Mouse (Mus musculus): ENCODE data around the gene Gga2. TPM values are rescaled to one million over a fixed set of nuclear protein-coding genes. Genes with fewer than 3 reads are reported as not detected.

The Gga2 gene
- polyA plus RNA-seq, 1 experiment from 2014 or later = 79.8 TPM

DNA sequence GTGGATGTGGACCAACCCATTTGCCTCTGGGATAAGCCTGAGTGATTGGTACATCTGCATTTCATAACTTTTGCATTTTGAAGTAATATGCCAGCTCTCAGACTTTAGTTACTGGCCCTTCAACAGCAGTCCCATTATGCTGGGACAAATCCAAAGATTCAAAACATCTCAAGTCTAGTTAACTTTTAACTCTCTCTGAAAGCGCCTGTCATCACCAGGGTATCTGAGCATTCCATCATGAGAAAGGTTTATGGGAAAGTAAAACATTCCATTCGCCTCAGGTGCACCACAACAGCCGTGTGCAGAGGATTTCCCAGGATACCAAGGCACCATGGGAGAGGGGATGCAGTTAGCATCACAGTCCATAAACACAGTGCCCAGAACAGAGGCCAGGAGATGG is 79.4 kb downstream of the Gga2 start:
- WGBS = 88% methylated on average over 3 of the region's 3 CpGs
- H3K9me3 ChIP-seq = no peaks in the 10 kb centered on the region
- no peak overlapping the region for H3K4me3 ChIP-seq
- H3K27ac ChIP-seq = no peak overlapping the region
- peaks cover 27% of the 10 kb centered on the region for H3K36me3 ChIP-seq
- DNase-seq (ENCODE audit: low spot score) = no peak
- no peaks in the 10 kb centered on the region for H3K27me3 ChIP-seq (ENCODE audit: insufficient read depth, poor library complexity, severe bottlenecking)
- H3K4me1 ChIP-seq (replicated peaks) = peaks cover 17% of the 10 kb centered on the region; the same call in 1 of the 2 replicates

DNA sequence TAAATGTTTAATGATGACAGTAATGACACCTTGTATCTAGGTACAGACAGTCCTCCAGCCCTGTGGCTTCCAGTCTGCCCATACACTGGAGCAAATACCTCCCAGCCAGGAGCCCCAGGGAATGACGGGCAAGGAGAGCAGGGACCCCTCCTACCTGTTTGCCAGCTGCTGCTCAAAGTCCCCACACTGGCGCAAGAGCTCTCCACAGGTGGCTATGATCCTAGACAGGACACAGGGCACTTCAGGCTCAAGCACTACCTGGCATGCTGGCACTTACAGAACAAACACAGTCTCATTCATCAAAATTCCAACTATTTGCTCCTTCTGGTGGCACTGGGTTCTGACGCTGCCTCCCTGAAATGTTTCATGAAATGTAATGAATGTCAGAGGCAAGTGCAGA is 80.0 kb downstream of the Gga2 start:
- H3K4me3 ChIP-seq = no peak overlapping the region
- H3K4me1 ChIP-seq (replicated peaks) = peaks cover 20% of the 10 kb centered on the region; the same call in 1 of the 2 replicates
- H3K36me3 ChIP-seq = peaks cover 29% of the 10 kb centered on the region
- WGBS = 82% methylated on average over 3 of the region's 3 CpGs
- DNase-seq (ENCODE audit: low spot score) = no peak
- no peaks in the 10 kb centered on the region for H3K9me3 ChIP-seq
- H3K27me3 ChIP-seq (ENCODE audit: insufficient read depth, poor library complexity, severe bottlenecking) = no peaks in the 10 kb centered on the region
- H3K27ac ChIP-seq = 0 out of 2 replicates have a peak overlapping the region, but pooled peaks have one; percentile 13

DNA sequence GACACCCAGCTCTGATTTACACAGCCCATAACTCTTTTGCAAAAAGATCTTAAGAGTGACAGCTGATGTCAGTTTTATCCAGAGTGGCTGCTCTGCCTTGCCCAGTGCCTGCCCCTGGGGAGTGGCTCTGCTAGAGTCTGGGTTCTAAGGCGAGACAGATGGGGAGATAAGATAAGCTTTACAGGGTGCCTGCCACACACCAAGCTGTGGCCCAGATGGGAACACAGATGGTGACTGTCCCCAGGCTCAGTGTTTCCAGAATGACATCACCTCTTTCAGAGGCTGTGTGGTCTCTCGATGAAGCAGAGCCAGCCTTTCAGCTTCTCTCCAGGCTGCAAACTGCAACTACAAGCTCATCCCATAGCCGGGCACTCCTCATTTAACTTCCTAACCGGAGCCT is 81.3 kb downstream of the Gga2 start:
- peaks cover 41% of the 10 kb centered on the region for H3K36me3 ChIP-seq
- H3K4me3 ChIP-seq = no peak overlapping the region
- H3K4me1 ChIP-seq (replicated peaks) = peaks cover 20% of the 10 kb centered on the region; the same call in 1 of the 2 replicates
- H3K27ac ChIP-seq = peak overlapping the region; percentile 67; the same call in 1 of the 2 replicates
- no peaks in the 10 kb centered on the region for H3K27me3 ChIP-seq (ENCODE audit: insufficient read depth, poor library complexity, severe bottlenecking)
- 48% methylated on average over 4 of the region's 4 CpGs for WGBS
- H3K9me3 ChIP-seq = no peaks in the 10 kb centered on the region
- peak; percentile 46 for DNase-seq (ENCODE audit: low spot score)

DNA sequence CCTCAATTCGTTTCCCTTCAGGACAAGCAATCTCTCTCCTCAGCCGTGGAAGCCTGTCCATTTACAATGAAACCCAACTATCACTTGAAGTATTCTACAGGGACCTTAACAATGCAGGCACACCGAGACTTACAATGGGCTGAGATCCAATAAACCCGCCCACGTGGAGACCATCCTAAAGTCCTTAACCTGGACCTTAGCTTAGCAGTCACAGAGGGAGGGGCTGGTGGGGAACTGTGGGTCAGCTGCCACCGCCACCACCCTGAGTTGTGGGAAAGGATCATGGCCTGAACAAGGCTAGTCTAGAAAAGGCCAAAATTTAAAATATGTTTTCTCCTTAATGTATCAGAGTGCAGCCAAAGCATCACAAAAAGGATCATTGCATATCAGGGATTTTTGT is 81.8 kb downstream of the Gga2 start:
- Histone ChIP-seq H3K36me3 (peaks cover 40% of the 10 kb centered on the region), H3K27ac (peak overlapping the region; percentile 67), H3K27me3 (ENCODE audit: insufficient read depth, poor library complexity, severe bottlenecking) (no peaks in the 10 kb centered on the region), H3K4me3 (no peak overlapping the region), H3K9me3 (no peaks in the 10 kb centered on the region), H3K4me1 (replicated peaks) (peaks cover 20% of the 10 kb centered on the region; the same call in 1 of the 2 replicates)
- WGBS = 67% methylated on average over 6 of the region's 6 CpGs
- no peak for DNase-seq (ENCODE audit: low spot score)

DNA sequence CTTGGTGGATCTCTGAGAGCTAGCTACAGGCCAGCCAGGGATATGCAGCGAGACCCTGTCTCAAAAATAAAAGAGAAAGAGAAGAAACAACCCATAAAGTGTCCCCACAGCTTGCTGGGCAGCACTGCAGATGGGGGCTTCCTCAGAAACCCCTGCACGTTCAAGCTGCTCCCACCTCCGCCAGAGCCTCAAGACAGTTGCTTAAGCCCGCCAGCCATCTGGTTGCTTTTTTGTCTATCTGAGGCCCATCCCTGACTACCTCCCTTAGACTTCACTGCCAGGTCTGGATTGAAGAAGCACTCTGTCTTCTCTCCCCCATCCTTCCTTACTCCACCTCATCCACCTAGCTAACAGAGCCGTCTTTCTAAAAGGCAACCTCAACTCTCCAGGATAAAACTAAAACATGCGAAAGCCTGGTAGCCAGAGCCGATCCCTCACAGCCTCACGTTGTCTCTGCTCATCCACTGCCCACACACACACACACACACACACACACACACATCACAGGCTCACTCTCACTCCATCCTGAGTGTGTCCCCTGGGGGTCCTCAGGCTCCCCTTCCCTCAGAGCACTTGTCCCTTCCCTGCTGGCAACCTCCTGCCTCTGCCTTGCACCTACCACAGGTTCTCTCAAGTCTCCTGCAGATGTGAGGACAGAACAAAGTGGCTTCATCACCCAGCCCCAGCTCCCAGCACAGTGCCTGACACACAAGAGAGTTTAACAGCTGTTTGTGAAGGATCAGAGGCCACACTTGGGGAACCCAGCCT is 82.7 kb downstream of the Gga2 start:
- H3K27ac ChIP-seq = peak overlapping the region; percentile 67
- H3K4me1 ChIP-seq (replicated peaks) = peaks cover 20% of the 10 kb centered on the region; the same call in 1 of the 2 replicates
- 81% methylated on average over 8 of the region's 8 CpGs for WGBS
- H3K27me3 ChIP-seq (ENCODE audit: insufficient read depth, poor library complexity, severe bottlenecking) = no peaks in the 10 kb centered on the region
- peaks cover 33% of the 10 kb centered on the region for H3K36me3 ChIP-seq
- DNase-seq (ENCODE audit: low spot score) = no peak
- no peaks in the 10 kb centered on the region for H3K9me3 ChIP-seq
- no peak overlapping the region for H3K4me3 ChIP-seq

DNA sequence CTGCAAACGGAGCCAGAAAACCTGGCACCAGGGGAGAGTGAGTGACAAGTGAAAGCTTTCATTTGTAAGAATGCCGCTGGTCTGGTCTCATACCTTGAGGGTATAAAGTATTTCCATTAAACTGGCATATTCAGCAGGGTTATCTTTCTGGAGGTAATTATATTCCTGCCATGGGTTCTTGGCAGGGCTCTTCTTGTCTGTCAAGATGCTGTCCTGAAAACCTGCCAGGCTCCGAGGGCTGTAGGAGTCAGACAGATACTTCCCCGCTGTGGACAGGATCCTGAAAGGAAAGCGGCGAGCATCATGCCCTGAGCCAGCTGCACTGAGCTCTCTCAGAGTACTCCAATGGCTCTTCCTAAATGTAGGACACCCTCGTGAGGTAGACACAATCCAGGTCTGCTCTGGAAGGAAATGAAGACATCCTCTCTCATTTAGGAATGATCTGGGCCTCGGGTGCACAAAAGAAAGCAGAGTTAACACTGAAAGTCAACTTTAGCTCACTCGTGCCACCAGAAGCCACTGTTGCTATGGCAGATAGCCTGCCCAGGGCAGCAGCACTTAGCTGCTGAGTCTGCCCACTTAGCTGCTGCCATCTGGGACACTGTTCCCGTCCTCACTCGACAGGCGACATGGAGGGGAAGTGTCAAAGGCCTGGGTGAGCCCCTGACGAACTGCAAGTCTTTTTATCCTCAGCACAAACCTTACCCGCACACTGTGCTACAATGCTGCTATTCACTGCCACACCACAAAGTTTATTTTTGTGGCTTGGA is 84.0 kb downstream of the Gga2 start:
- Histone ChIP-seq H3K4me3 (no peak overlapping the region), H3K4me1 (replicated peaks) (peaks cover 20% of the 10 kb centered on the region; the same call in 1 of the 2 replicates), H3K27ac (peak overlapping the region; percentile 67; the same call in 1 of the 2 replicates), H3K9me3 (no peaks in the 10 kb centered on the region), H3K36me3 (peaks cover 27% of the 10 kb centered on the region), H3K27me3 (ENCODE audit: insufficient read depth, poor library complexity, severe bottlenecking) (no peaks in the 10 kb centered on the region)
- DNase-seq (ENCODE audit: low spot score) = no peak
- WGBS = 75% methylated on average over 14 of the region's 14 CpGs

Other genes starting within 250 kb of the Gga2 start
- gene Scnn1b, start 156.2 kb downstream of the Gga2 start, polyA plus RNA-seq (2016; fragmentation: Nextera tagmentation; extraction: Ambion mirVana) = 0.15 and 0.16 TPM in 2 replicates
- 21.0 and 23.2 TPM in 2 replicates for gene Cog7, start 39.5 kb downstream of the Gga2 start, polyA plus RNA-seq (2016; fragmentation: Nextera tagmentation; extraction: Ambion mirVana)
- gene Ubfd1, start 46.0 kb upstream of the Gga2 start, polyA plus RNA-seq (2016; fragmentation: Nextera tagmentation; extraction: Ambion mirVana) = 64.3 and 70.0 TPM in 2 replicates
- gene Ears2, start 46.0 kb upstream of the Gga2 start, polyA plus RNA-seq (2016; fragmentation: Nextera tagmentation; extraction: Ambion mirVana) = 16.4 and 18.3 TPM in 2 replicates
- gene Ndufab1, start 80.7 kb upstream of the Gga2 start, polyA plus RNA-seq (2016; fragmentation: Nextera tagmentation; extraction: Ambion mirVana) = 765 and 766 TPM in 2 replicates
- gene Palb2, start 111.8 kb upstream of the Gga2 start, polyA plus RNA-seq (2016; fragmentation: Nextera tagmentation; extraction: Ambion mirVana) = 18.9 and 21.7 TPM in 2 replicates
- 130 and 137 TPM in 2 replicates for gene Dctn5, start 111.8 kb upstream of the Gga2 start, polyA plus RNA-seq (2016; fragmentation: Nextera tagmentation; extraction: Ambion mirVana)
- gene Plk1, start 138.2 kb upstream of the Gga2 start, polyA plus RNA-seq (2016; fragmentation: Nextera tagmentation; extraction: Ambion mirVana) = 191 and 216 TPM in 2 replicates
- gene Ern2, start 165.0 kb upstream of the Gga2 start, polyA plus RNA-seq (2016; fragmentation: Nextera tagmentation; extraction: Ambion mirVana) = 0.21 TPM in 1 of 2 replicates, not detected in the other
- gene Chp2, start 198.3 kb upstream of the Gga2 start, polyA plus RNA-seq (2016; fragmentation: Nextera tagmentation; extraction: Ambion mirVana) = 0.24 TPM in 1 of 2 replicates, not detected in the other

Measured in hindbrain, embryonic 10.5 days (tissue).